Mouse (Mus musculus) embryonic facial prominence, embryonic 12.5 days (tissue): ENCODE measurements at regions not wholly inside any gene's neighbourhood (a gene's known extent, or its start where the extent isn't known, plus 50 kb on each side); places are given as distances from the start of the nearest gene placed in this dataset.

Experiments used
- ATAC-seq: fragments of 200-750 bp; cut with Nextera tagmentation; 2 replicates; pipeline ENCODE4 v1.8.0; 2017; ENCODE audit not compliant: insufficient number of reproducible peaks, insufficient read depth, low FRiP score, low TSS enrichment
- H3K27ac ChIP-seq: fragments of 300-500 bp; sonication (generic); 2 replicates; pipeline ENCODE4 v1.5.1; 2016; ENCODE audit warnings: mild to moderate bottlenecking
- H3K27me3 ChIP-seq: fragments of 300-500 bp; sonication (generic); 2 replicates; pipeline ENCODE4 v1.6.1; 2016; ENCODE audit warnings: mild to moderate bottlenecking, moderate library complexity
- H3K36me3 ChIP-seq: fragments of 300-500 bp; sonication (generic); 2 replicates; pipeline ENCODE4 v1.6.1; 2016; ENCODE audit warnings: mild to moderate bottlenecking
- H3K4me1 ChIP-seq: fragments of 300-500 bp; sonication (generic); 2 replicates; pipeline ENCODE4 v1.6.1; 2016
- H3K4me2 ChIP-seq: fragments of 300-500 bp; sonication (generic); replicated peaks from 2 replicates; pipeline ENCODE4 v1.6.1; 2016; ENCODE audit warnings: mild to moderate bottlenecking, moderate library complexity
- H3K4me3 ChIP-seq: fragments of 300-500 bp; sonication (generic); 2 replicates; pipeline ENCODE4 v1.5.1; 2016; ENCODE audit warnings: mild to moderate bottlenecking
- H3K9ac ChIP-seq: fragments of 300-500 bp; sonication (generic); 2 replicates; pipeline ENCODE4 v1.6.1; 2016; ENCODE audit warnings: mild to moderate bottlenecking, moderate library complexity
- H3K9me3 ChIP-seq: fragments of 300-500 bp; sonication (generic); 2 replicates; pipeline ENCODE4 v1.6.1; 2016; ENCODE audit warnings: mild to moderate bottlenecking, moderate library complexity
- WGBS: fragments of 180-500 bp; shearing (Covaris S2); methylation state at CpG from one replicate; pipeline ENCODE4 v1.1.7; 2016; 5-methylcytosine and 5-hydroxymethylcytosine counted together

- H3K9me3 ChIP-seq: no peaks in the 10 kb centered on the region
- no peak overlapping the region for H3K27ac ChIP-seq
- no peak overlapping the region for H3K4me3 ChIP-seq
- no peaks in the 10 kb centered on the region for H3K36me3 ChIP-seq
- ATAC-seq: no peak
- H3K4me1 ChIP-seq: no peaks in the 10 kb centered on the region
- H3K9ac ChIP-seq: no peak overlapping the region
- 79% methylated on average over 3 of the region's 3 CpGs for WGBS
- H3K27me3 ChIP-seq: no peaks in the 10 kb centered on the region
- no peak overlapping the region for H3K4me2 ChIP-seq
These were observed 96.2 kb upstream of the Irak1bp1 start for GRCm38 (mm10) chr9:82733024-82733585.

- no peaks in the 10 kb centered on the region for H3K36me3 ChIP-seq
- no peak overlapping the region for H3K27ac ChIP-seq
- no peak overlapping the region for H3K9ac ChIP-seq
- no peaks in the 10 kb centered on the region for H3K4me1 ChIP-seq
- H3K27me3 ChIP-seq: no peaks in the 10 kb centered on the region
- no peak for ATAC-seq
- no peak overlapping the region for H3K4me3 ChIP-seq
- WGBS: 78% methylated on average over 2 of the region's 2 CpGs
- no peak overlapping the region for H3K4me2 ChIP-seq
- H3K9me3 ChIP-seq: no peaks in the 10 kb centered on the region
These were observed 94.4 kb upstream of the Irak1bp1 start for GRCm38 (mm10) chr9:82734959-82735358.

- Histone ChIP-seq H3K27ac (no peak overlapping the region), H3K27me3 (no peaks in the 10 kb centered on the region), H3K4me2 (no peak overlapping the region), H3K4me3 (no peak overlapping the region), H3K36me3 (no peaks in the 10 kb centered on the region), H3K9me3 (no peaks in the 10 kb centered on the region), H3K9ac (no peak overlapping the region), H3K4me1 (no peaks in the 10 kb centered on the region)
- WGBS: 86% methylated on average over 5 of the region's 5 CpGs
- ATAC-seq: no peak
These were observed 69.4 kb upstream of the Irak1bp1 start for GRCm38 (mm10) chr9:82759979-82760378.

- no peak overlapping the region for H3K9ac ChIP-seq
- H3K36me3 ChIP-seq: no peaks in the 10 kb centered on the region
- ATAC-seq: no peak
These were observed 68.5 kb upstream of the Irak1bp1 start for GRCm38 (mm10) chr9:82760682-82761468.

GRCm38 (mm10) chr9:82763651-82764050 is 65.7 kb upstream of the Irak1bp1 start:
- Histone ChIP-seq H3K27ac (no peak overlapping the region), H3K9me3 (no peaks in the 10 kb centered on the region), H3K4me1 (no peaks in the 10 kb centered on the region), H3K36me3 (no peaks in the 10 kb centered on the region), H3K4me3 (no peak overlapping the region), H3K27me3 (no peaks in the 10 kb centered on the region), H3K9ac (no peak overlapping the region), H3K4me2 (no peak overlapping the region)
- WGBS: 88% methylated on average over 1 of the region's 1 CpGs
- ATAC-seq: no peak

More at GRCm38 (mm10) chr9:82760682-82761468, 68.5 kb upstream of the Irak1bp1 start:
- Histone ChIP-seq H3K4me1 (no peaks in the 10 kb centered on the region), H3K27ac (no peak overlapping the region), H3K4me2 (no peak overlapping the region), H3K4me3 (no peak overlapping the region), H3K27me3 (no peaks in the 10 kb centered on the region), H3K9me3 (no peaks in the 10 kb centered on the region)
- WGBS: 87% methylated on average over 9 of the region's 9 CpGs
